Mouse (Mus musculus) spleen, adult 2 months (tissue): Measurements from ENCODE around the gene Nosip.
A peak's percentile ranks its signal among the peaks of the same experiment; 100 is the strongest.

ENCODE experiments used
- CTCF ChIP-seq: fragments of 200-500 bp; IDR thresholded peaks from 2 replicates; pipeline ENCODE4 v1.5.1; 2011; ENCODE audit warnings: mild to moderate bottlenecking, inconsistent platforms; ENCODE audit not compliant: insufficient read depth, insufficient read length, insufficient replicate concordance; ENCODE audit errors: extremely low read depth
- POLR2A ChIP-seq: fragments of 200-500 bp; IDR thresholded peaks from 2 replicates; pipeline ENCODE4 v1.6.1; 2011; ENCODE audit warnings: low read depth, low read length, inconsistent platforms

DNA sequence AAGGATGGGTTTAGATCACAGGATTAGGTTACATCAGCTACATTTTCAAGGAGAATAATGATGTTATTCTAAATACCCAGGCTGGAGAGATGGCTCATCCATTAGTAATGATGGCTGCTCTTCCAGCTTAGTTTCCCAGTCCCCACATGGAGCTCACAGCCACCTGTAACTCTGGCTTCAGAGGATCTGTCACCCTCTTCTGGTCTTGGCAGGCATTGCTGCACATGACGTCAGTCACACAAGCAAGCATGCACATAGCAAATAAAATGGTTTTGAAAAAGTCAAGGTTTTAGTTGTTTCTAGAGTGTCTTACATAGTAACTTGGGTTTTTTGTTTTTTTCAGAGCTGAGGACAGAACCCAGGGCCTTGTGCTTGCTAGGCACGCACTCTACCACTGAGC, 10.0 kb downstream of the Nosip start:
- peak; percentile 27; the same call in 1 of the 2 replicates for TF ChIP-seq CTCF
- TF ChIP-seq POLR2A: no peak
